Mouse (Mus musculus) small intestine, adult 2 months (tissue): ENCODE data around the gene Pds5b.

Experiments used
- CTCF ChIP-seq: fragments of 200-500 bp; IDR thresholded peaks from 2 replicates; pipeline ENCODE4 v1.5.1; 2012; ENCODE audit warnings: low read depth, mild to moderate bottlenecking, control low read depth, inconsistent platforms, low read length, moderate library complexity, mixed read lengths; ENCODE audit not compliant: insufficient replicate concordance, insufficient read length; ENCODE audit errors: extremely low read depth
- POLR2A ChIP-seq: fragments of 200-500 bp; IDR thresholded peaks from 2 replicates; pipeline ENCODE4 v1.6.1; 2012; ENCODE audit warnings: low read depth, mild to moderate bottlenecking, control low read depth, inconsistent platforms, low read length, moderate library complexity

DNA sequence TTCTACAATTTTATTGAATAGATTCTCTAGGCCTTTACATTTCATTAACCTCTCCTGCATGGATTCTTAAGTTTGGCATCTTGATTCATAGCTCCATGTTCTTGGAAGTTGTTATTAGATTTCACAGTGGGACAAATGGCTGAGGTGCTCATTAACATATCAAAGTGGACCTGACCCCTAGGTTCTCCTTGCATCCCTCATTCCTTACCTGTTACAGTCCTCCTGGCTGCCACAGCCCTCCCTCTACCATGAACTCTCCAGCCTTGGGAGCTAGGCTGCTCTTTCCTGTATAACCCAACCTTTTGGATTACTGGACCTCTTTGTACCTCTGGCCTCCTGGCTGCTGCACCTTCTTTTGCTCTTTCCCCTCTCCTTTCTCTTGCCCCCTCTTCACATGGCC is 99.5 kb downstream of the Pds5b start:
- TF ChIP-seq CTCF, result no peak
- no peak for TF ChIP-seq POLR2A
